Mouse (Mus musculus) kidney, postnatal 4 days (tissue): ENCODE measurements around the gene Olfm1.

Experiments
- DNase-seq, 2 experiments: peaks; one replicate each; pipeline ENCODE4 v3.0.0; 2021; ENCODE audit warnings: mixed read lengths in 2 of 2

Olfm1 gene

DNA sequence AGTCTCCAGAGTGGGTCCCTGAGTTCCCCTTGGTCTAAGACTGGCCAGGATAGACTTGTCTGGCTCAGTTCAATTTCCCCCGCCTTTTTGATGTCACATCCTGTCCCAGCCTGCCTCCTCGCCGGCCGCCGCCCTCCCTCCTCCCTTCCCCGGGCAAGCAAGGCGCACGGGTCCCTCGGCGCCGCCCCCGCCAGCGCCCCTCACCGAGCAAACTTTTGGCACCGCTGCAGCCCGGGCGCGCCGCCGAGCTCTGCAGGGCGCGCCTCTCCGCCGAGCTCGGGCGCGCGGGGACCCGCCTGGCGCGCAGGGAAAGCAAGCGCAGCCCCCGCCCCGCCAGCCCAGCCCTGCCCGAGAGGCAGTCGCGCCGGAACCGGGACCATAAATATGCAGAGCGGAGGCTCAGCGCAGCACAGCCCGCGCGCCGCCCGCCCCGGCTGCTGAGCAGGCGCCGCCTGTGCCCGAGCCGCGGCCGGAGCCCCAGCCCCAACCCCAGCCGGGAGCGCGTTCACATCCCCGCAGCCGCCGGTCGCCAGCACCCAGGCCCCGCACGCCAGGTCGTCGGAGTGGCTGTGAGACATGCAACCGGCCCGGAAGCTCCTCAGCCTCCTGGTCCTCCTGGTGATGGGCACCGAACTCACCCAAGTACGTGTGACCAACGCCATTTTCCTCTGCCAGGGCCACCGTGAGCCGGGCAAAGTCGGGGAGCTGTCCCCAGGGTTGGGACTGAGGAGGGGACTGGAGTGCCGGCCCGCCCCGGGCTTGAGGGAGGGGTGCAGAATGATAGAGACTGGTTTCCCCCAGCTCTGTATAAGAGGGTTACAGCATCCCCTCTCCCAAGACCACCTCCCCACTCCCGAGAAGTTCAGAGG lies at the start of gene Olfm1:
TSS of gene Olfm1 (plus strand) at position 172 of the 869 bp plus-strand sequence.
- DNase-seq = peak; percentile 77 to 82

DNA sequence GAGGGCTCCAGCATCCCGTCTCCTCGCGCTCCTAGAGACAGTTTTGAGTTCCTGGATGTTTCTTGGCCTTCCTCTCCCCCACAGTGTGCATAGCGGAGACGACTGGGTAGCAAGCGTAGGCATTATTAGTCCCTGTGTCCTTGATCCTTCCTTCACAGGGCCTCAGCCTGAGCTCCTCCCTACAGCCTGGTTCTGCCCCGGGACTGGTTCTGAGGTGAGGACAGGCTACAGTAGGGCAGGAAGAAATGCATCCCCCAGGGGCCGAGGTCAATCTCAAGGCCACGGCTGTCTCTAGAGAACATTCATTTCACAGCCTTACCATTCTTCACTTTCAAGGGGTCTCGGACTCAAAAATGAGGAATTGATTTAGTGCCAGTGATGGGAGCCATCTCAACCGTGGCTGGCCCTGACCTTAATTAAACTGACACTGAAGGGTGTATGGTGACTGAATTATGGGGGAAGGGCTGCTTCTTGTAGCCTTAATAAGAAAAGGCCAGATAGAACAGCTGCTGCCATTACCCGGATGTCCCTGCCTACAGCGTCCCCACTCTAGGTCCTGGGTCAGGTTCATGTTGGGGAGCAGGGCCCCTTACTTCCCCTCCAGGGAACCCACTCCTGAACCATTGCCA lies 49.3 kb upstream of the Olfm1 start:
- no peak for DNase-seq

- DNase-seq = no peak
These were observed 47.1 kb upstream of the Olfm1 start for GRCm38 (mm10) chr2:28145702-28146101.

- no peak for DNase-seq
These were observed 46.6 kb upstream of the Olfm1 start for GRCm38 (mm10) chr2:28146152-28146551.

DNA sequence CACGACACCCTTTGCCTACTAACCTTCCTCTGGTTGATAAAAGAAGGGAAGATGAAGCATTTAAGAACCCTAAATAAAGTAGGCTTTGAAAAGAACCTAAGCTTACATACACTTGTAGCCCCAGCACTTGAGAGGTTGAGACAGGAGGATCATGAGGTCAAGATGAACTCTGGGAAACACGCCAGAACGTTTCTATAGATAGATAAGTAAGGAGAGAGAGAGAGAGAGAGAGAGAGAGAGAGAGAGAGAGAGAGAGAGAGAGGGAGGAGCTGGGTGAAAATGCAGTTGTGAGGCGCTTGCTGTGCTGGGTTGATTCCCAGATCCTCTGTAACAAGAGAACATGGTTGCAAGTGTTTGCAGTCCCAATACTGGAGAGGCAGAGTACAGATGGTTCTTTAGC lies 46.1 kb upstream of the Olfm1 start:
- no peak for DNase-seq

- no peak for DNase-seq
These were observed 45.5 kb upstream of the Olfm1 start for GRCm38 (mm10) chr2:28147248-28147794.

- DNase-seq = no peak
These were observed 43.1 kb upstream of the Olfm1 start for GRCm38 (mm10) chr2:28149688-28150087.

DNA sequence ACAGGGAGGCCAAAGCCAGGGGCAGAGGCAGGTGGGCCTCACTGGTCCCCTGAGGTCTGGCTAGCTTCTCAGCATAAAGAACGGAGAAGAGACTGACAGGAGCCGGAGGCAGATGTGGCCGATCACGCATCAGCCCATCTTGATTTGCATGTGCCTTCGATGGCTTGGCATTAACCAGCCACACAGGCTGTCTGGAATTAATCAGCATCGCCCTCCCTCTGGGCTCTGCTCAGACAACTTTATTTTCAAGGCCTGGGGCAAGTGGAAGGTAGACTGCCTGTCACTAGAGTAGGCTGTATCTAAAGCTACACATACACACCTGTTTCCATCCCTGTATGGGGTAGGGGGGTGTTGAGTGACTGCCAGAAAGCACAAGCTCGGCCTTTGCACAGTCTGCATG lies 32.2 kb upstream of the Olfm1 start:
- DNase-seq = no peak

GRCm38 (mm10) chr2:28165570-28165969 lies 27.2 kb upstream of the Olfm1 start:
- DNase-seq = peak; percentile 21 to 40

- no peak for DNase-seq
These were observed 23.5 kb upstream of the Olfm1 start for GRCm38 (mm10) chr2:28169336-28169735.

DNA sequence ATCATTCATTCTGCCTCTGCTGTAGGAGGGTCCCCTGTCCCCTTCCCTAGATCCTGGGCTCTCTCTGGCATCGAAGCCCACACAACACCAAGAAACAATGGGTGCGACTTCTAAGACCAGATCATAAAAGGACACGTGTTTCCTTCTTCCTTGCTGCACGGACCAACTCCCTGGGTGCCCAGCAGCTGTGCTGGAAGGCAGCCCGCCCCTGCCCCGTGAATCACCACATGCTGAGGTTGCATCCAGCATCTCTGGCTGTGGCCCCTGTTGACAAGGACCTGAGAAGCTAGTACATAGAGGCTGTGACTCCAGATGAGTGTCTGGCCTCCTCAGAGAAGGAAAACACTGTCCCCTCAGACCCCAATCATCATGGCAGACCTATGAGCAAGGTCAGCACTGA lies 20.8 kb upstream of the Olfm1 start:
- no peak for DNase-seq

DNA sequence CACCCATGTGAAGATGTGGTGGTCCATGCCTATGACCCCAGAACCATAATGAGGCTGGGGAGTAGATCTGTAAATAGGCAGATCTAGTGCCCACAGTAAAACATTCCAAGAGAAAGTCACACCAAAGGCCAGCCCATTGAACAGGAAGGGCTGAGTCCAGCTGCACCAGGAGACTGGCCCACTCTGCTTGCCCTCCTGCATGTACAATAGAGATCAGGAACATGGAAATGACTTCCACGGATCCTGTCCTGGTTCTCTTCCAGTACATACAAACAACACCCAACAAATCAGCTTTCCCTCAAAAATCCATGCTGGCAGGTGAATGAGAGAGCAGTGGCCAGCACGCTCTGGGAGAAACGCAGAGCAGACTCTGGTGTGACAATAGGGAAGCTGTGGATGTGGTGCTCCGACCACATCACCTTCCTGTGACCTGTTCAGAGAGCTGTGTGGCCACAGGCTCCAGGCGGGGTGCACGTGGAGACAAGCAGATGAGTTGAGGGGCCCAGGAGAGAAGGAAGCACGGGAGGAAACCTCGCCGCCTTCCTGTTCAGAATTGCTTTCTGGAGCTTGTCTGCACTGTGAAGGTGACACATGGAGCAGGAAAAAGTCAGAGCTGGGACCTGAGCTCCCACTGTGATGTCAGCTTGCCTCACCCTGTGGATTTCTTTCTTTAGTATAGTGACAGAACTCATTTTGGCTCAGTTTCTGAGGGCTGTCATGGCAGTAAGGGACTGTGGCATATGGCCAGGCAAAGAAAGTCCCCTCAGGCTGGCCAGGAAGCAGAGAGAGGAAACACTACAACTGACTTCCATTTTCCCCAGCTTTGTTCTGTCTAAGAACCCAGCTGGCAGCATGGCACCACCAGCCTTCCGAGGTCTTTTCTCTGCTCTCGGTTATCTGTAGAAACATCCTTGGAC lies 19.3 kb upstream of the Olfm1 start:
- no peak for DNase-seq

DNA sequence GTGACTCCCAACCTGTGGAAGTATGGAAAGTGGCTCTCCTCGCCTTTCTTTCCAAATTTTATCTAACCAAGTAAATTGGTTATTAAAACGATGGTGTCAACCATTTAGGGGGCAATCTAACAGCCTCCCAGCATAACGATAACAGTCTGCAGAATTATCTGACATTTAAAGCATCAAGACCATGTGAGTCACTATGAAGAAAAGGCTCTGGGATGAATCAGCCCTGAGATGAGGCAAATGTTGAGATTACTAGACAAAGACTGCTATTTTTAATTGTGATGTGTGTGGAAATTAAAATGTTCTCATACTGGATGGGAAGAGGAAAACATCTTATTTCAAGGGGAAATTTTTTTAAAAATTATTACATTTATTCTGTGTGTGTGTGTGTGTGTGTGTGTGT lies 18.4 kb upstream of the Olfm1 start:
- DNase-seq = no peak

GRCm38 (mm10) chr2:28178600-28178999 lies 14.2 kb upstream of the Olfm1 start:
- DNase-seq = no peak

GRCm38 (mm10) chr2:28180053-28180452 lies 12.7 kb upstream of the Olfm1 start:
- no peak for DNase-seq

DNA sequence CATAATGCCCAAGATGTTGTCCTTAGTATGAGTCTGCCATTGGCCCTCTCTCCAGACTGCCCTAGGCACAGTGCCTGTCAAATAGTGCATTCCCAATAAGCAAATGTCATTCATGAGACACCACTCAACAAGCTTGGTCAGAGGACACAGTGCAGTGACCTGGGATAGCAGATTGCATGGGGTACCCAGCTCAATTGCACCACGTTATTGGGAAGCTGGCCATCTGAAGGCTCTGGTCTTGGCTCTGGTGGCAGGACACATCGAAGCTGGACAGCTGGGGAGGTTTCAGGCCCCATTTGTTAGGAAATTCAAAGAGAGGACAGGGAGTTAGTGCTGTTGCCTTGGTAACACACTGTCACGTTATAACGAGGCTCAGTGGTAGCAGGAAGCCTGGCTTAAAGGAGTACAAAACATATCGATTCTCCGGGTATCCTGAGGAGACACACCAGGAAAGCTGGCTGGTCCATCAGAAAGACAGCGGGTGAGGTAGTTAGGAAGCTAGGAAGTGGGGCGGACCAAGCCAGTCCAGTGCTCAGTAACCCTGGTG lies 4.3 kb upstream of the Olfm1 start:
- no peak for DNase-seq

- DNase-seq = peak in 1 of 2 experiments; percentile 18
These were observed 897 bp downstream of the Olfm1 start for GRCm38 (mm10) chr2:28193690-28194087.

- DNase-seq = peak; percentile 78 to 80
These were observed 2.3 kb downstream of the Olfm1 start for GRCm38 (mm10) chr2:28194962-28195617.

DNA sequence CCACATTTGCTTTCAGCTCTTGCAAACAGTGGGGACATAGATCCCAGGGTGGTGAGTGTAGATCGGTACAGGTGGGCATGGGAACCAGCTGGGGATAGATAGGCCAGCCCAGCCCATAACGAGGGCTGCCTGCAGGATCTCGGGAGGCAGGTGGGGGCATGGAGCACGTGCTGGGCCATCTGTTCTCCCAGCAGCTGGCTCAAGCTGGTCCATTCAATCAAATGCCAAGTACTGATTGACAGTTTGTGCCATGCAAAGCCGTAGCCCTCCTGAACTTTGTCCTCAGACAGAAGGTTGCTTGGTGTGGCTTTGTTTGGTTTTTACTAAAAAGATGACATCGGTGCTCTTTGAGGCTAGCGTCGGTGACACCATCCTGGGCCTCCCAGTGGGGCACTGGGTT lies 2.9 kb downstream of the Olfm1 start:
- DNase-seq = no peak

GRCm38 (mm10) chr2:28201441-28201841 lies 8.6 kb downstream of the Olfm1 start:
- no peak for DNase-seq

- DNase-seq = peak; percentile 95 to 98
These were observed 11.4 kb downstream of the Olfm1 start for GRCm38 (mm10) chr2:28204167-28204566.
